Mouse (Mus musculus) megakaryocyte, embryonic 14.5 days (primary cell): Measurements from ENCODE around the gene Sfswap.
"Not testable (repeated sequence)": the region's sequence is repeated elsewhere in the genome, so short reads cannot be mapped to it uniquely, and the experiment has no call there.

Experiments used
- FLI1 ChIP-seq: IDR thresholded peaks from 2 replicates; pipeline ENCODE4 v1.6.1; 2012; ENCODE audit warnings: low read length, inconsistent platforms, mixed read lengths
- GATA1 ChIP-seq: IDR thresholded peaks from 3 replicates; pipeline ENCODE4 v1.6.1; 2012; ENCODE audit warnings: mixed read lengths, low read length, inconsistent platforms, borderline replicate concordance

DNA sequence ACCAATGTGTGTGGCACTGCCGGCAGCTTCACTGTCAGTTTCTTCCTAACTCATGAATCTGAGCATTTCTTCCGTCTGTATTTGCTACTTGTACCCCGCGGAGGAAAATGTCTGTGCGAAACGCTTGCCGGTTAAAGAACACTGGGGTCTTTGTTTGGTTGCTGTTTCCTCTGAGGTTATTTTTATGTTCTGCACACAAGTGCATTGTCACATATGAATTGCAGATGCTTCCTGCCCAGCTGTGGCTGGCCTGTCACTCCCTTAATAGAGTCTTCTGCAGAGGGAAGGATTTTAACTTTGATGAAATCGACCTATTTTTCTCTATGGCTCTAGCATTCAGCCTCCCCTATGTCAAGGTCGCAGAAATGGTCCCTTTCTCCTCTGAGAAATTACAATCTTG, 37.4 kb upstream of the Sfswap start:
- not testable (repeated sequence) for TF ChIP-seq FLI1, GATA1
